Mouse (Mus musculus): ENCODE results near the gene Ptprd. TPM values are rescaled to one million over a fixed set of nuclear protein-coding genes. Genes with fewer than 3 reads are reported as not detected.

Ptprd gene
- polyA plus RNA-seq, 1 experiment from 2014 or later = 10.9 TPM

DNA sequence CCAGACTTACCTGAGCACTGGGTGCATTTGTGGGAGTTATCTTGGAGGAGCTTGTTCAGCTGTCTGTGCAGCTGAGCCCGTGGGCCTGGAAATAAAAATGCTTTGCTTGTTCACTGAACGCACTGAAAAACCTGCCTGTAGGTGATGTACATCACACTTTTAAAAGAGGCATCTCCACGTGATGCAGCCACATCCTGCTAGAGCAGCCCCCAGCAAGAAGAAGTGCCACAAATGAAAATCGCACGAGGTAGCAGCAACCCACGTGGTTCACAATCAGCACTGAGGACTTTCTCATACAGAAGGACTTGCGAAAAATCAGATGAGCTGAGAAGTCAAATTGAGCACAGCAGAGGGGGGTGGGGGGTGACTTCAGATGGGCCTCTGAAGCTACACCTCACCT is 757.7 kb downstream of the Ptprd start:
- no peak overlapping the region for H3K27ac ChIP-seq
- no peaks in the 10 kb centered on the region for H3K4me1 ChIP-seq
- no peaks in the 10 kb centered on the region for H3K9me3 ChIP-seq
- H3K4me3 ChIP-seq = no peak overlapping the region
- DNase-seq (ENCODE audit: low spot score) = no peak
- no peaks in the 10 kb centered on the region for H3K27me3 ChIP-seq (ENCODE audit: insufficient read depth, poor library complexity, severe bottlenecking)
- H3K36me3 ChIP-seq = no peaks in the 10 kb centered on the region
- 70% methylated on average over 7 of the region's 7 CpGs for WGBS

- Histone ChIP-seq H3K36me3 (no peaks in the 10 kb centered on the region), H3K27me3 (ENCODE audit: insufficient read depth, poor library complexity, severe bottlenecking) (no peaks in the 10 kb centered on the region), H3K27ac (no peak overlapping the region), H3K4me3 (no peak overlapping the region), H3K9me3 (no peaks in the 10 kb centered on the region), H3K4me1 (no peaks in the 10 kb centered on the region)
- DNase-seq (ENCODE audit: low spot score) = no peak
- 83% methylated on average over 4 of the region's 4 CpGs for WGBS
Observed at GRCm38 (mm10) chr4:77399146-77399545, 812.6 kb downstream of the Ptprd start.

DNA sequence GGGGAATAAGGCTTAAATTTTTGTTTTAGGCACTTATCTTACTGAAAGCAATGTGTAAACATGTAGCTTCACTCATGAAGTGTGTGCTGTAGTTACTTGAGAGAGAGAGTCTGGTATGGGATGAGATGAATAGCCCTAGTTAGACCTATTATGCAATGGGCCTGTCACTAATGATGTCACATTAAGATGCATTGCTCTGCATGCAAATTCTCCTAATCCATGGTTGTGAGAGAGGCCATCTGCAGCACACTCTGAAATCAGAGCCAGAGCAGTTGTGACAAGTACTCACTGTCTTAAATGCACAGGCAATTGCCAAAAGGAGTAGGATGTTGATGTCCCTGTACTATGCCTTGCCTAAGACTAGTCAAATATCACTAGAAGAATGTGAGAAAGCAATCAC is 850.0 kb downstream of the Ptprd start:
- DNase-seq (ENCODE audit: low spot score) = no peak
- Histone ChIP-seq H3K4me3 (no peak overlapping the region), H3K27ac (no peak overlapping the region), H3K27me3 (ENCODE audit: insufficient read depth, poor library complexity, severe bottlenecking) (no peaks in the 10 kb centered on the region), H3K36me3 (no peaks in the 10 kb centered on the region), H3K9me3 (no peaks in the 10 kb centered on the region), H3K4me1 (no peaks in the 10 kb centered on the region)

DNA sequence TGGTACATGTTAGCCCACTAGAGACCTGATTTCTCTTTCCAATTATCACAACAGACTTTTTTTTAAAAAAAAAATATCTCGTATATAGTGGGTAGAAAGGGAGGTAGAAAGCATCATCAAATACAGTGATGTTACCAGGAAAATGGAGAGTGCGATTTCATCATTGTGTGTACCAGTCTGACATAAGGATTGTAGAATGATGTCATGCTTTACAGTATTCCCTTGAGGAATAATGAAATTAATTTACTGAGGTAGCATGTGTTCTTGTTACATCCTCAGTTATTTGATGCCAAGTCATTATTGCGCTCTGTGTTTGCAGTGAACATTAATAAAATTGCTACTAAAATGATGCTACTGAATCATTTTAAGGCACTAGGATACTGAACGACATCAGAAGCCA is 884.6 kb downstream of the Ptprd start:
- no peaks in the 10 kb centered on the region for H3K4me1 ChIP-seq
- no peak overlapping the region for H3K27ac ChIP-seq
- no peaks in the 10 kb centered on the region for H3K36me3 ChIP-seq
- H3K9me3 ChIP-seq = no peaks in the 10 kb centered on the region
- H3K4me3 ChIP-seq = no peak overlapping the region
- WGBS = 83% methylated on average over 4 of the region's 4 CpGs
- H3K27me3 ChIP-seq (ENCODE audit: insufficient read depth, poor library complexity, severe bottlenecking) = no peaks in the 10 kb centered on the region
- DNase-seq (ENCODE audit: low spot score) = no peak

DNA sequence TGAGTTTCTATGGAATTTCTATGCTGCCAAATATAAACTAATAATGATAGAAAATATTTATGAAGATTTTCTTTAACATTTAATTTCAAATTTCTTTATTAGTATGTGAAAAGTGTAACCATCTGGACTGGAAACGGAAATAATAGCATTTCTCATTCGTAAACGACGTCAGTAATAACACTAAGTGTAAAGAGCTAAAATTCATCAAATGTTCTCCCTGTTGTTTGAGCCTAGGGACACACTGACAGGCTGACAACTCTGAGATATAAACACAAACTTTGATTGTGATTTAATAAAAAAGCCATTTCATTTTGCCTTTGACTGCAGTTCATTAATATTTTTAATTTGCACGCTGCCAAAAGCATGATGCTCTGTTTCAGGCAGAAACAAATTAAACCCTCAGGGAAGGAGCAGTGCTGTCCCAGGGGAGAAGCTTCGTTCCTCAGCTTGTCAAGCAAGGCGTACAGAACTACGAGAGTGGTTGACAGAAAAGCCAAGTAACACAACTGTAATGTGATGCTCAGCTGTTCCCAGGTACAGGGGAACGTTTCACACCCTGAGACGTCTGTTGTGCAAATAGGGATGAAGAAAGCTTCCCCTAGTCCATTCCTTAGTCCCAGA is 894.6 kb downstream of the Ptprd start:
- 62% methylated on average over 10 of the region's 10 CpGs for WGBS
- no peaks in the 10 kb centered on the region for H3K9me3 ChIP-seq
- H3K27me3 ChIP-seq (ENCODE audit: insufficient read depth, poor library complexity, severe bottlenecking) = no peaks in the 10 kb centered on the region
- H3K36me3 ChIP-seq = no peaks in the 10 kb centered on the region
- DNase-seq (ENCODE audit: low spot score) = no peak
- no peak overlapping the region for H3K4me3 ChIP-seq
- no peak overlapping the region for H3K27ac ChIP-seq
- no peaks in the 10 kb centered on the region for H3K4me1 ChIP-seq

- Histone ChIP-seq H3K4me3 (no peak overlapping the region), H3K27me3 (ENCODE audit: insufficient read depth, poor library complexity, severe bottlenecking) (no peaks in the 10 kb centered on the region), H3K27ac (no peak overlapping the region), H3K4me1 (no peaks in the 10 kb centered on the region), H3K9me3 (no peaks in the 10 kb centered on the region), H3K36me3 (no peaks in the 10 kb centered on the region)
- DNase-seq (ENCODE audit: low spot score) = no peak
- WGBS = 74% methylated on average over 2 of the region's 2 CpGs
Observed at GRCm38 (mm10) chr4:77316644-77317043, 895.1 kb downstream of the Ptprd start.

- H3K27me3 ChIP-seq (ENCODE audit: insufficient read depth, poor library complexity, severe bottlenecking) = no peaks in the 10 kb centered on the region
- no peak overlapping the region; the same call in 1 of the 2 replicates for H3K27ac ChIP-seq
- no peak overlapping the region for H3K4me3 ChIP-seq
- DNase-seq (ENCODE audit: low spot score) = no peak
- no peaks in the 10 kb centered on the region for H3K36me3 ChIP-seq
- H3K9me3 ChIP-seq = no peaks in the 10 kb centered on the region
- peaks cover 6% of the 10 kb centered on the region; the same call in 1 of the 2 replicates for H3K4me1 ChIP-seq
- 63% methylated on average over 3 of the region's 3 CpGs for WGBS
Observed at GRCm38 (mm10) chr4:77310127-77310788, 901.5 kb downstream of the Ptprd start.

DNA sequence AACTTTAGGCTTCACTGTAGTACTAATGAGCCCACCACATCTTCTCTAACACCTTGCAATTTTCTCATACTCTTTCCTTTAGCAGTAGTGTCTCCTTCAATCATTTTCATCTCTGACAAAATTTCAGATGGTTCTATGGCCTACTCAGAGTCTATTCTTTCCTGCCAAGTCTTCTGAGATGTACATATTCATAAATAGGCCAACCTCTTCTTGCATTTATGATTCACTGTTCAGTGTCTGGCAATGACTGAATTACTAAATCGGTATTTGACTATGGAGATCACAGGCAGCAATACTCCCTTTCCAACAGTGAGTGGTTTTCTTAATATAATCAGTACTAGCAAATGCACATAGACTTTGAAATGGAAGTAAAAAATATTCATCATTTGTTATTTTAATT is 928.3 kb downstream of the Ptprd start:
- no peak overlapping the region for H3K27ac ChIP-seq
- DNase-seq (ENCODE audit: low spot score) = no peak
- H3K4me3 ChIP-seq = no peak overlapping the region
- no peaks in the 10 kb centered on the region for H3K36me3 ChIP-seq
- no peaks in the 10 kb centered on the region for H3K4me1 ChIP-seq
- H3K27me3 ChIP-seq (ENCODE audit: insufficient read depth, poor library complexity, severe bottlenecking) = no peaks in the 10 kb centered on the region
- no peaks in the 10 kb centered on the region for H3K9me3 ChIP-seq
- WGBS = 90% methylated on average over 1 of the region's 1 CpGs

DNA sequence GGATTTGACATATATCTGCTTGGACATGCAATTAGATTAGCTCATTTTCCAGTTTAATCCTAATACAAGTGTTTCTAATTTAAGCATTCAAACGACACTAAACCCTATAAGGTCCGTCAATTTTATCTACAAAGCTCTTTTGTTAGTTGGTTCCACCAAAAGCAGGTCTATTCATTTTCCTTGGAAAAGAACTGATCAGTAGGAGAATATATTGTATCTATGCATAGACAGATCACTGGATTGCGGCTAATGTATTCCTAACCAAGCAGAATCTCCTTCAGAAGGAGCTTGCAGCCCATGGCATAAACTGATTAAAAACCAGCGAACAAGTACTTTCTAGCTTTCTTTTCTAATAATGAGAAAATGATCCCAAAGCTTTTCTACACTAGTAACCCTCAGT is 933.8 kb downstream of the Ptprd start:
- H3K36me3 ChIP-seq = no peaks in the 10 kb centered on the region
- H3K27me3 ChIP-seq (ENCODE audit: insufficient read depth, poor library complexity, severe bottlenecking) = no peaks in the 10 kb centered on the region
- H3K4me3 ChIP-seq = no peak overlapping the region
- 71% methylated on average over 4 of the region's 4 CpGs for WGBS
- DNase-seq (ENCODE audit: low spot score) = no peak
- no peaks in the 10 kb centered on the region for H3K4me1 ChIP-seq
- no peak overlapping the region for H3K27ac ChIP-seq
- no peaks in the 10 kb centered on the region for H3K9me3 ChIP-seq

- Histone ChIP-seq H3K27ac (no peak overlapping the region), H3K36me3 (no peaks in the 10 kb centered on the region), H3K27me3 (ENCODE audit: insufficient read depth, poor library complexity, severe bottlenecking) (no peaks in the 10 kb centered on the region), H3K4me1 (no peaks in the 10 kb centered on the region), H3K9me3 (no peaks in the 10 kb centered on the region), H3K4me3 (no peak overlapping the region)
- 73% methylated on average over 1 of the region's 1 CpGs for WGBS
- no peak for DNase-seq (ENCODE audit: low spot score)
Observed at GRCm38 (mm10) chr4:77259972-77260290, 951.8 kb downstream of the Ptprd start.

DNA sequence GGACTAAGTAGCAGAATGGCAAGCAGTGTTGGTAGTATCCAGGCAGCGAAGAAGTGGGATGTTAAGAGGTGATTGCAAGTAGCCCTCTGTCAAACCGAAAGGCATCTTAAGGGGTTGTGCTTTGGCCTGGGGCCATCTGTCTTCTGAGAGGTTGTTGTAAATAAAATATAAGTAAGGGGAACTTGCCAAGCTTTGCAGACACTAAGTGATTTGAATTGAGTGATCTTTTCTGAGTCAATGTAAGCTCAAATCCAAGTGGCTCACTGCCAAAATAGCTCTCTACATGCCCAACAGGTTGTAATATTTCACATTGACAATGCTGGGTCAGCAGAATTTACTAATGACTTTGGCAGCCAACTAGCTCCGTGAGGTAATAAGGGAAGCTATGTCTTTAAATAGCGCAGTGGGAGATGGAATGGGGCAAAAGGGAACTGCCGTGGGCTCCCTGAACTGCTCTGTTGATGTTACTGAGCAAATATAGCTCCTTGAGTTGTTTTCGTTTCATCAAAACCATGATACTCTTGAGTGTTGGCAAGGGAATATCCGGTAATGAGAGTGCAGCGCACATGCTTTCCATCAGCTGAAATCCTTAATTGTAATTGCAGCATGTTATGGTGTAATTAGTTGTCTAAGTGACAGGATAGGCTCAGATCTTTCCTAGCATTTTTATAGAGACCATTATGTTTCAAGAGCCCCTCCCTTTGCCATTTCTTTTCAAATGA is 952.4 kb downstream of the Ptprd start:
- no peaks in the 10 kb centered on the region for H3K4me1 ChIP-seq
- 74% methylated on average over 8 of the region's 8 CpGs for WGBS
- H3K27me3 ChIP-seq (ENCODE audit: insufficient read depth, poor library complexity, severe bottlenecking) = no peaks in the 10 kb centered on the region
- no peak for DNase-seq (ENCODE audit: low spot score)
- no peaks in the 10 kb centered on the region for H3K9me3 ChIP-seq
- no peak overlapping the region for H3K4me3 ChIP-seq
- no peaks in the 10 kb centered on the region for H3K36me3 ChIP-seq
- no peak overlapping the region for H3K27ac ChIP-seq

DNA sequence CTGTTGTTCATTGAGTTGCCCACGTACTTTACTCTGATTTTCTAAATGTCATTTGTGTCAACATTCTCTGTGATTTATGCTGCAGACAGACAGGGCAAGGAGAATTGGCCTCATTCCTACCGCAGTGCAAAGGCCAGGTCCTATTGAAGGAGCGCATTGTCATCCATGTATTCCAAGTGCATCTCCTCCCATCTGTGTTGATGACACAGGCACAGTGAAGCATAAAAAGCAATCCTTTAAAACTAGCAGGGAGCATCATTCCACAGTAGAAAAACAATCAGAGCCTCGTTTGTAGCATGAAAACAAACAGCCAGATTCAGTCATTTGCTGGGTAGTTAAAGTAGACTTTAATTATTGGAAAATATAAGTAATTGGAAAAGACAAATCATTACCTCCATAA is 960.6 kb downstream of the Ptprd start:
- no peak for DNase-seq (ENCODE audit: low spot score)
- no peaks in the 10 kb centered on the region for H3K27me3 ChIP-seq (ENCODE audit: insufficient read depth, poor library complexity, severe bottlenecking)
- H3K36me3 ChIP-seq = no peaks in the 10 kb centered on the region
- H3K4me1 ChIP-seq = no peaks in the 10 kb centered on the region
- H3K27ac ChIP-seq = no peak overlapping the region
- WGBS = 75% methylated on average over 4 of the region's 4 CpGs
- H3K9me3 ChIP-seq = no peaks in the 10 kb centered on the region
- no peak overlapping the region for H3K4me3 ChIP-seq

GRCm38 (mm10) chr4:77249801-77250200 is 962.0 kb downstream of the Ptprd start:
- H3K27ac ChIP-seq = no peak overlapping the region
- no peak for DNase-seq (ENCODE audit: low spot score)
- H3K36me3 ChIP-seq = no peaks in the 10 kb centered on the region
- no peaks in the 10 kb centered on the region for H3K4me1 ChIP-seq
- no peaks in the 10 kb centered on the region for H3K27me3 ChIP-seq (ENCODE audit: insufficient read depth, poor library complexity, severe bottlenecking)
- no peaks in the 10 kb centered on the region for H3K9me3 ChIP-seq
- 54% methylated on average over 1 of the region's 1 CpGs for WGBS
- H3K4me3 ChIP-seq = no peak overlapping the region
